Mouse (Mus musculus) lung, postnatal 10 days (tissue): Measurements from ENCODE around the gene Olfr1510.
"Not testable (repeated sequence)": the region's sequence is repeated elsewhere in the genome, so short reads cannot be mapped to it uniquely, and the experiment has no call there.

ENCODE experiments used
- DNase-seq: peaks from one replicate; pipeline ENCODE4 v3.0.0; 2021

The Olfr1510 gene

GRCm38 (mm10) chr14:52414273-52414672 is at the start of gene Olfr1510:
TSS of gene Olfr1510 (minus strand) at chr14:52414373.
- no peak for DNase-seq

GRCm38 (mm10) chr14:52461928-52462327 is 47.8 kb upstream of the Olfr1510 start:
- no peak for DNase-seq

DNA sequence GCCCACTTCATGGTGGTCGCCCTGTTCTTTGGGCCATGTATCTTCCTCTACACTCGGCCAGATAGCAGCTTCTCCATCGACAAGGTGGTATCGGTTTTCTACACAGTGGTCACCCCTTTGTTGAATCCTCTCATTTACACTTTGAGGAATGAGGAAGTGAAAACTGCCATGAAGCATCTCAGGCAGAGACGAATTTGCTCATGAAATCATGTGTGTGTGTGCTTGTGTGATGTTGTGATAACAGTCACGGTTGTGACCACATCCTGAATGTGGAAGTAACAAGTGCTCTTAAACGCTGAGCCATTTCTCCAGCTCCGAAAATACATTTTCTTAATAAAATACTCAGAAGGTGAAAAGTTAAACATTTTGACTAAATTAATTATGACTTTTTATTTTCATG is 37.0 kb upstream of the Olfr1510 start:
- DNase-seq: no peak

GRCm38 (mm10) chr14:52442690-52443089 is 28.5 kb upstream of the Olfr1510 start, which contains the start of gene Olfr1509:
TSS of gene Olfr1509 (plus strand) at chr14:52442990.
- DNase-seq: no peak

DNA sequence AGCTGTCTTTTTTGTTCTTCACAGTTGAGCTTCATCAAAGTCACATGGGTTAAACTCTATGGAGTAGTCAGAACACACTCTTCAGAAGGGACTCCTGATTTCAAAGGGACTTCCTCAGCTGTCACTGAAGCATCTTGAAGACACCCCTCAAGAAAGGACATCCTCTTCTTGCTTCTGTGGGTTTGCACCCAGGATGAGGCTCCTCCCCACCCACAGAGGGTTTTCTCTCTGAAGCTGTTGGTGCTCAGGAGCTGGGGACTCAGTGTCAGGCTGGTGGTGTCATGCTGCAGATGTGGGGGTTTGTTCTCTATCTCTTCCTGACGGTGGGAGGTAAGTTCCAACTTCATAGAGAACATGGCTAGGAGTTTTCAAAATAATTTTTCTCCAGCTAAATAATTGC is 13.5 kb upstream of the Olfr1510 start:
- no peak for DNase-seq

DNA sequence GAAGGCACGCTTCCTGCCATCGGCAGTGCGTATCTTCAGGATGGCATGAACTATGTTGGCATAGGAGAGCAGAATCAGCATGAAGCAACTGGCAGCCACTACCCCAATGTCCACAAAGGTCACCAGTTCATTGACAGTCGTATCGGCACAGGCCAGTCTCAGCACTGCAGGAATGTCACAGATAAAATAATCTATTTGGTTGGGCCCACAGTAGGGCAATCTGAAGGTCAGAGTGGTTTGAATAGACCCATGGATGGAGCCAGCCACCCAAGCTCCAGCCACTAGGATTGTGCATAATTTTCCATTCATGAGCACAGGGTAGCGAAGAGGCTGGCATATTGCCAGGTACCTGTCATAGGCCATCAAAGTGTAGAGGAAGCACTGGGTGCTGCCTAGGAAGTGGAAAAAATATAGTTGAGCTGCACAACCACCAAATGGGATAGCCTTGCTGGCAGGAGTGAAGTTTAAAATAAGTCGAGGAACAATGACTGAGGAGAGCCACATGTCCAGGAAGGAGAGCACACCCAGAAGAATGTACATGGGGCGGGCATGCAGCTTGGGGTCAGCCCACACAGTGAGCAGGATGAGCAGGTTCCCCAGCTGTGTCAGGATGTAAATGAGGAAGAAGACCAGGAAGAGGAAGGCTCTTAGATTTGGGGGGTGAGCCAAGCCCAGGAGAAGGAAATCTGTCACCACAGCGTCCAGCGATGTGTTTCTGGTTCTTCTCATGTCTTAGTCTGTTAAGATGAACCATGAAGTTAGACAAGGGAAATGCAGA is 3.8 kb downstream of the Olfr1510 start:
- not testable (repeated sequence) for DNase-seq

DNA sequence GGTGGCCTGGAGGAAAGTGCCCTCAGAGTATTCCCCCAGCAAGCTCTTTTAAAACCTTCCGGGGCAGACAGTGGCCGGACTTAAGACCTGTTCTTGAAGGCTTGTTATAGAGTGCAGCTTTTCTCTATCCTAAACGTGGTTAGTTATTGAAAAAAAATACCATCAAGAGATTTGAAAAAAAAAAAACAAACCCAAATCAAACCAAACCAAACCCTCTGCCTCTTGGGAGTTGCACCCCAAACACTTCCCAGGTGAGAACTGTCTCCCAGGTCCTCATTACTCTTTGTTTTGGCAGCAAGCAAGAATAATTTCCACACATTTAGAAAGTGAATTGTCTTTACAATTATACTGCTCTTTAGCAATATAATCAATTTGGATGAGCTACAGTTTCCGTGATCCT is 16.9 kb downstream of the Olfr1510 start, which contains the start of gene Olfr1511:
Gene Olfr1511 (minus strand): TSS at position 101 of the 400 bp plus-strand sequence.
- DNase-seq: no peak

DNA sequence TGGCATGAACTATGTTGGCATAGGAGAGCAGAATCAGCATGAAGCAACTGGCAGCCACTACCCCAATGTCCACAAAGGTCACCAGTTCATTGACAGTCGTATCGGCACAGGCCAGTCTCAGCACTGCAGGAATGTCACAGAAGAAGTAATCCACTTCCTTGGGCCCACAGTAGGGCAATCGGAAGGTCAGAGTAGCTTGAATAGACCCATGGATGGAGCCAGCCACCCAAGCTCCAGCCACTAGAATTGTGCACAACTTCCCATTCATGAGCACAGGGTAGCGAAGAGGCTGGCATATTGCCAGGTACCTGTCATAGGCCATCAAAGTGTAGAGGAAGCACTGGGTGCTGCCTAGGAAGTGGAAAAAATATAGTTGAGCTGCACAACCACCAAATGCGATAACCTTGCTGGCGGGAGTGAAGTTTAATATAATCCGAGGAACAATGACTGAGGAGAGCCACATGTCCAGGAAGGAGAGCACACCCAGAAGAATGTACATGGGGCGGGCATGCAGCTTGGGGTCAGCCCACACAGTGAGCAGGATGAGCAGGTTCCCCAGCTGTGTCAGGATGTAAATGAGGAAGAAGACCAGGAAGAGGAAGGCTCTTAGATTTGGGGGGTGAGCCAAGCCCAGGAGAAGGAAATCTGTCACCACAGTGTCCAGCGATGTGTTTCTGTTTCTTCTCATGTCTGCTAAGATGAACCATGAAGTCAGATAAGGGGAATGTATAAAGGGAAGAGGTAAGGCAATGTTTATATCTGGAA is 23.9 kb downstream of the Olfr1510 start:
- not testable (repeated sequence) for DNase-seq

DNA sequence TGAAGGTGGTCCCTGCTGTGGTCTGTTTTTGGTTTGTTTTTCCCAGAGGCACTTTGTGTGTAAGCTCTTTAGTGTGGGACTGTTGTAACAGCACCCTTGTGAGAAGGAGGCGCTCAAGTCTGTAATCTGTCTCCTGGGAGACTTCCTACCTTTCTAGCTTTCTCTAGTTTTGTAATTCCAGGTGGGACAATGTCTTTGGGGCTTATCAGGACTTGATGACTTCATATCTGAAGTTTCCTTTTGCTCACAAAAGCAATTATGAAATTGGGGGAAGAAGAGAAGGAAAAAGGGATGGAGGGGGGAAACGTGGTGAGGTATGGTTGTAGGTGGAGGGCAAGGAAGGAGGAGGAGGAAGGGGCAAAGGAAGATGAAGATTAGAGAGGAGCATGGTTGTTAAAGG is 35.1 kb downstream of the Olfr1510 start, which contains the start of gene Olfr1512:
Gene Olfr1512 (minus strand): TSS at position 101 of the 400 bp plus-strand sequence.
- no peak for DNase-seq

DNA sequence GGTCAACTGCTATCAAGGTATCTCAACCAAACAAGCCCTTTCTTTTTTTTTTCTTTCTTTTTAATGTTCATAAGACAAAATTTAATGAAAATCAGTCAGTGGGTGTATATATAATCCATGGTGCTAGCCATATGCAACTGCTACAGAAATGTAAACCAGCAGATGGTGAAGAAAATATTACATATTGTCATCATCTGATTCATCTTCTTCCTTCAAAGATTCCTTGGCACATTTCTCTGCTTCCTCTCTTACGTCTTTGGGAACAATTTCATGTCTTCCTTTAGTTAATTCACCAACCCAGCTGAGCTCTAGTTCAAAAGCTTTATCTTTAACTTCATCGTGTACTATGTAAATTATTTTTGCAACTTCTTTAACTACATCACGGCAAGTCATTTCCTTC is 45.4 kb downstream of the Olfr1510 start:
- no peak for DNase-seq
